Mouse (Mus musculus) stomach, postnatal 0 days (tissue): ENCODE results near the gene Olfr380.

ENCODE experiments used
- CTCF ChIP-seq: IDR thresholded peaks from 2 replicates; pipeline ENCODE4 v1.5.1; 2016; ENCODE audit warnings: antibody characterized with exemption, low read depth, mild to moderate bottlenecking, moderate library complexity
- EP300 ChIP-seq: optimal IDR thresholded peaks from 2 replicates; pipeline ENCODE3; 2016; ENCODE audit warnings: antibody characterized with exemption

- TF ChIP-seq EP300 (no peak), CTCF (no peak)
These were observed 34.2 kb upstream of the Olfr380 start, which contains the start of gene Olfr381 for GRCm38 (mm10) chr11:73491503-73491902.
